Mouse (Mus musculus) kidney, adult 2 months (tissue): ENCODE measurements at regions not wholly inside any gene's neighbourhood (a gene's known extent, or its start where the extent isn't known, plus 50 kb on each side); places are given as distances from the start of the nearest gene placed in this dataset.

ENCODE experiments used
- CTCF ChIP-seq: fragments of 200-500 bp; conservative IDR thresholded peaks from 2 replicates; pipeline ENCODE4 v1.5.1; 2011; ENCODE audit warnings: low read depth, mild to moderate bottlenecking, control low read depth, low read length, moderate library complexity, mixed read lengths; ENCODE audit not compliant: insufficient read depth, insufficient read length
- POLR2A ChIP-seq: fragments of 200-500 bp; IDR thresholded peaks from one replicate; pipeline ENCODE4 v1.6.1; 2011; ENCODE audit warnings: low read depth, low read length, control low read depth

DNA sequence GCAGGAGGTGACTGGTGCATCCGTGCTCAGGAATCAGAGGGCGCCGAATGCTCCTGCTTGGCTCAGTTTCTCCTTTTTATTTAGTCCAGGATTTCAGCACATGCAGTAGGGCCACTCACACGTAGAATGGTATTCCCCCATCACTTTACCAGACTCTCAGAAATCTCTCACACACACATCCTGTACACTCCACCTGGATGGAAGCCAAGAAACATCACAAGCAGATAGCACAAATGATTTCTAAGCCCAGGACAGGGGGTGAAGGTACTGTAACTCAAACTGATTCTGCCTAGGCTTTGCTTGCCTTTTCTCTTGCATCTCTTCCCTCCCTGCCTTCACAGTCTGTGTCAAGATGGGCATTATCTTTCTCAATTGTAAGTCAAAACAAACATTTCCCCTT lies 301.6 kb downstream of the 1500009L16Rik start:
- TF ChIP-seq POLR2A, result no peak
- no peak for TF ChIP-seq CTCF
